Mouse (Mus musculus) liver, embryonic 13.5 days (tissue): ENCODE data around the gene Pdcl3. TPM values are rescaled to one million over a fixed set of nuclear protein-coding genes. Genes with fewer than 3 reads are reported as not detected.
"Not testable (repeated sequence)": the region's sequence is repeated elsewhere in the genome, so short reads cannot be mapped to it uniquely, and the experiment has no call there.

Experiments used
- ATAC-seq: fragments of 200-750 bp; cut with Nextera tagmentation; 2 replicates; pipeline ENCODE4 v1.8.0; 2017; ENCODE audit warnings: low read depth, mild to moderate bottlenecking, moderate number of reproducible peaks, moderate library complexity
- DNase-seq: peaks from one replicate; pipeline ENCODE4 v3.0.0; 2022
- H3K27ac ChIP-seq: fragments of 300-500 bp; sonication (generic); 2 replicates; pipeline ENCODE4 v1.5.1; 2015; ENCODE audit warnings: moderate library complexity, mild to moderate bottlenecking, inconsistent platforms
- H3K27me3 ChIP-seq: fragments of 300-500 bp; sonication (generic); 2 replicates; pipeline ENCODE4 v1.6.1; 2015; ENCODE audit warnings: mild to moderate bottlenecking, inconsistent platforms
- H3K36me3 ChIP-seq: fragments of 300-500 bp; sonication (generic); 2 replicates; pipeline ENCODE4 v1.6.1; 2015; ENCODE audit warnings: mild to moderate bottlenecking, inconsistent platforms
- H3K4me1 ChIP-seq: fragments of 300-500 bp; sonication (generic); replicated peaks from 2 replicates; pipeline ENCODE4 v1.6.1; 2015; ENCODE audit warnings: inconsistent platforms
- H3K4me2 ChIP-seq: fragments of 300-500 bp; sonication (generic); 2 replicates; pipeline ENCODE4 v1.6.1; 2015; ENCODE audit warnings: inconsistent platforms, mild to moderate bottlenecking, moderate library complexity
- H3K4me3 ChIP-seq: fragments of 300-500 bp; sonication (generic); replicated peaks from 2 replicates; pipeline ENCODE4 v1.5.1; 2015; ENCODE audit warnings: mild to moderate bottlenecking, inconsistent platforms
- H3K9ac ChIP-seq: fragments of 300-500 bp; sonication (generic); 2 replicates; pipeline ENCODE4 v1.6.1; 2015; ENCODE audit warnings: mild to moderate bottlenecking, inconsistent platforms
- H3K9me3 ChIP-seq: fragments of 300-500 bp; sonication (generic); replicated peaks from 2 replicates; pipeline ENCODE4 v1.6.1; 2016; ENCODE audit warnings: inconsistent platforms
- WGBS: fragments of 180-500 bp; shearing (Covaris S2); methylation state at CpG from one replicate; pipeline ENCODE4 v1.1.7; 2015; ENCODE audit not compliant: insufficient replicate concordance; 5-methylcytosine and 5-hydroxymethylcytosine counted together
- polyA plus RNA-seq: library from polyadenylated mRNA; unstranded; fragments of >200 nt; fragmentation: Nextera tagmentation; extraction: Ambion mirVana; gene quantifications from 2 replicates; pipeline ENCODE4 v1.2.1, GENCODE M21; 2015

Gene Pdcl3
- polyA plus RNA-seq, 1 experiment from 2014 or later, result 50.9 TPM

DNA sequence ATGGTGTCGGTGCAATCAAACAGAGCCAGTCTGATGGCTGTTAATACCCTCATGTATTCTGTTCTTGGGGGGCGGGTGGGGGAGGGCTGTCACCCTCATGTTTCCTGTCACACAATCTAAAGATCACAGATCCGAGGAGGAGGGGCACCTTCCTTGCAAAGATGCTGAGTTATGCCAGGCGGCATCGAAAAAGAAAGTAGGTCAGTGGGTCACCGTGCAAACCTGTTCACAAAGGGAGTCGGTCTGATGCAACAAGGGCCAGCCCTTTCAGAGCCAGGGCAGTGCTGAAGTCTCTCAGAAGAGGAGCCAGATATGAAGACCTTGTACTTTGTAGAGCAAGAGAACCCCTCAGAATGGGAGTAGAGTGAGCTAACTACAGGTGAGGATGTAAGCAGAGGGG lies 39.7 kb downstream of the Pdcl3 start:
- Histone ChIP-seq H3K4me3 (no peak overlapping the region), H3K4me2 (no peak overlapping the region), H3K36me3 (no peaks in the 10 kb centered on the region), H3K27ac (no peak overlapping the region), H3K9me3 (no peaks in the 10 kb centered on the region), H3K9ac (no peak overlapping the region), H3K4me1 (no peaks in the 10 kb centered on the region), H3K27me3 (no peaks in the 10 kb centered on the region)
- WGBS, result 33% methylated on average over 7 of the region's 7 CpGs
- ATAC-seq, result no peak
- no peak for DNase-seq

GRCm38 (mm10) chr1:39025840-39026239 lies 40.4 kb downstream of the Pdcl3 start:
- H3K36me3 ChIP-seq, result no peaks in the 10 kb centered on the region
- H3K4me3 ChIP-seq, result no peak overlapping the region
- no peaks in the 10 kb centered on the region for H3K4me1 ChIP-seq
- H3K4me2 ChIP-seq, result no peak overlapping the region
- WGBS, result 58% methylated on average over 1 of the region's 1 CpGs
- no peak overlapping the region for H3K9ac ChIP-seq
- ATAC-seq (no peak), DNase-seq (no peak)
- no peak overlapping the region for H3K27ac ChIP-seq
- H3K9me3 ChIP-seq, result no peaks in the 10 kb centered on the region
- H3K27me3 ChIP-seq, result no peaks in the 10 kb centered on the region

DNA sequence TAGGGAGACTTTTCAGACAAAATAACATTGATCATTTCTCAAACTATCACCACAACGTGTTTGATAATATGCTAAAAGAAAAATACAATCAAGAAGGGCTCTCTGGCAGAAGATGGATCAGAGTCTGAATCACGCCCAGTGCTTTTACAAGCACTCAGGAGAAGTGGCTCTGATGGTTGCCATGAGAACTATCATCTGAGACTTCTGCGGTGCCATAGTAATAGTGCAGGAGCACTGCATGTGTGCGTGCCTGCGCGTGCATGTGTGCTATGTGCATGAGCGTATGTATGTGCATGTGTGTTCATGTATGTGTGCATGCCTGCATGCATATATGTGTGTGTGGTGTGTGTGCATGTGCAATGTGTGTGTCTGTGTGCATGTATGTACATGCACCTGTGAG lies 43.8 kb downstream of the Pdcl3 start:
- Histone ChIP-seq H3K9me3 (no peaks in the 10 kb centered on the region), H3K4me1 (no peaks in the 10 kb centered on the region), H3K4me2 (no peak overlapping the region), H3K36me3 (no peaks in the 10 kb centered on the region), H3K9ac (no peak overlapping the region), H3K4me3 (no peak overlapping the region), H3K27ac (no peak overlapping the region), H3K27me3 (no peaks in the 10 kb centered on the region)
- ATAC-seq, result no peak
- WGBS, result 73% methylated on average over 7 of the region's 7 CpGs
- no peak for DNase-seq

GRCm38 (mm10) chr1:39030108-39030507 lies 44.7 kb downstream of the Pdcl3 start:
- no peak overlapping the region for H3K27ac ChIP-seq
- no peaks in the 10 kb centered on the region for H3K36me3 ChIP-seq
- H3K9me3 ChIP-seq, result no peaks in the 10 kb centered on the region
- DNase-seq (no peak), ATAC-seq (no peak)
- H3K4me3 ChIP-seq, result peak overlapping the region; percentile 21
- WGBS, result 12% methylated on average over 7 of the region's 7 CpGs
- no peaks in the 10 kb centered on the region for H3K27me3 ChIP-seq
- peak overlapping the region; percentile 39 for H3K4me2 ChIP-seq
- H3K4me1 ChIP-seq, result no peaks in the 10 kb centered on the region
- no peak overlapping the region for H3K9ac ChIP-seq

- DNase-seq, result no peak
- no peak for ATAC-seq
- Histone ChIP-seq H3K27ac (no peak overlapping the region), H3K36me3 (no peaks in the 10 kb centered on the region), H3K4me3 (no peak overlapping the region), H3K9me3 (no peaks in the 10 kb centered on the region), H3K9ac (no peak overlapping the region), H3K27me3 (no peaks in the 10 kb centered on the region), H3K4me2 (no peak overlapping the region), H3K4me1 (no peaks in the 10 kb centered on the region)
- 70% methylated on average over 9 of the region's 9 CpGs for WGBS
These were observed 50.4 kb downstream of the Pdcl3 start for GRCm38 (mm10) chr1:39035817-39036216.

GRCm38 (mm10) chr1:39042188-39042587 lies 56.8 kb downstream of the Pdcl3 start:
- ATAC-seq (no peak), DNase-seq (no peak)
- no peaks in the 10 kb centered on the region for H3K36me3 ChIP-seq
- no peak overlapping the region for H3K27ac ChIP-seq
- no peak overlapping the region for H3K9ac ChIP-seq
- H3K4me3 ChIP-seq, result no peak overlapping the region
- no peaks in the 10 kb centered on the region for H3K4me1 ChIP-seq
- WGBS, result 54% methylated on average over 2 of the region's 2 CpGs
- H3K4me2 ChIP-seq, result no peak overlapping the region
- no peaks in the 10 kb centered on the region for H3K9me3 ChIP-seq
- H3K27me3 ChIP-seq, result no peaks in the 10 kb centered on the region

- H3K4me1 ChIP-seq, DNase-seq, ATAC-seq, H3K9ac ChIP-seq, H3K27ac ChIP-seq, H3K4me3 ChIP-seq, H3K4me2 ChIP-seq, H3K36me3 ChIP-seq, H3K27me3 ChIP-seq, H3K9me3 ChIP-seq: not testable (repeated sequence)
- WGBS, result 61% methylated on average over 1 of the region's 1 CpGs
These were observed 59.0 kb downstream of the Pdcl3 start for GRCm38 (mm10) chr1:39044442-39044841.

DNA sequence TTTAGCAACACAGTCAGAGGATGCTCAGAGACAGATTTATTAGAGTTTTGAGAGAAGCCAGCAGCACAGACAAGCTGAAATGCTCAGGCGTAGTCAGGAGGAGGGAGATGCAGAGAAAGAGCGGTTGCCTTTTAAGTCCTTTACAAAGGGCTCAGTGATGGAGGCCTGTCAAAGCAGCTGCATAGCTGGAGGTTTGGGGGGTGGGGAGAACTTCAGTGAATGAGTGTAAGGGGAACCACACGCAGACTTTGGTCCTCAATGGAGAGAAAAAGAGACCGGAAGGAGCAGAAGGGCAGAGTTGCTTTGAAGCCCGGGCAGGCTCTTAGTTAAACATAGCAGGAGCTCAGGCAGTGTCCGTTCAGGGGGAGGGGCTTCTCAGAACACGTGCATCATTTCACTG lies 61.3 kb downstream of the Pdcl3 start:
- WGBS, result 39% methylated on average over 7 of the region's 7 CpGs
- H3K4me3 ChIP-seq, result no peak overlapping the region
- DNase-seq, result no peak
- no peaks in the 10 kb centered on the region for H3K36me3 ChIP-seq
- no peak overlapping the region for H3K27ac ChIP-seq
- no peaks in the 10 kb centered on the region for H3K9me3 ChIP-seq
- no peak overlapping the region for H3K9ac ChIP-seq
- H3K4me2 ChIP-seq, result no peak overlapping the region
- H3K27me3 ChIP-seq, result no peaks in the 10 kb centered on the region
- ATAC-seq, result peak; percentile 43; the same call in 1 of the 2 replicates
- no peaks in the 10 kb centered on the region for H3K4me1 ChIP-seq

Other genes with a start within 250 kb of the Pdcl3 start
- 0.05 and 0.06 TPM in 2 replicates for gene Lonrf2, start 148.9 kb upstream of the Pdcl3 start, polyA plus RNA-seq
- gene Chst10, start 87.4 kb upstream of the Pdcl3 start, polyA plus RNA-seq, result 0.23 and 0.27 TPM in 2 replicates
- not detected in 2 replicates for gene Nms, start 46.5 kb upstream of the Pdcl3 start, polyA plus RNA-seq
- 0.02 and 0.13 TPM in 2 replicates for gene Npas2, start 208.1 kb downstream of the Pdcl3 start, polyA plus RNA-seq